Mouse (Mus musculus): ENCODE measurements around the gene Bicc1. TPM values are rescaled to one million over a fixed set of nuclear protein-coding genes. Genes with fewer than 3 reads are reported as not detected.

Bicc1 gene
- total and polyA plus RNA-seq, 2 experiments from 2014 or later, result 11.3 to 13.3 TPM

GRCm38 (mm10) chr10:71195501-71195900, 36.0 kb upstream of the Bicc1 start:
- Histone ChIP-seq H3K4me2 (ENCODE audit: low read depth, low read length) (peak overlapping the region; percentile 21; the same call in 1 of the 2 replicates), H3K9me3 (replicated peaks; ENCODE audit: control insufficient read depth, low read length) (no peaks in the 10 kb centered on the region), H3K36me3 (replicated peaks; ENCODE audit: control insufficient read depth, insufficient read depth, low read length) (no peaks in the 10 kb centered on the region), H3K9ac (replicated peaks; ENCODE audit: low read depth, low read length) (no peak overlapping the region), H3K27ac (ENCODE audit: low read depth) (0 out of 2 replicates have a peak overlapping the region, but pooled peaks have one; percentile 11), H3K4me1 (ENCODE audit: control insufficient read depth, insufficient read depth) (peaks cover 7% of the 10 kb centered on the region; the same call in 1 of the 2 replicates), H3K4me3 (ENCODE audit: low read depth, low read length) (no peak overlapping the region), H3K27me3 (ENCODE audit: control insufficient read depth, insufficient read depth, low read length) (no peaks in the 10 kb centered on the region)
- TF ChIP-seq EP300 (IDR thresholded peaks at IDR 0.05; ENCODE audit: low read depth) (no peak), CTCF (IDR thresholded peaks at IDR 0.05; ENCODE audit: low read depth) (no peak)
- ATAC-seq (ENCODE audit: insufficient read depth, low read depth) (no peak), DNase-seq (ENCODE audit: low spot score) (peak; percentile 37)
- WGBS, result 41% methylated on average over 9 of the region's 9 CpGs

GRCm38 (mm10) chr10:71194713-71195112, 35.2 kb upstream of the Bicc1 start:
- ATAC-seq (ENCODE audit: insufficient read depth, low read depth), result peak; percentile 34; the same call in 1 of the 2 replicates
- no peaks in the 10 kb centered on the region for H3K9me3 ChIP-seq (replicated peaks; ENCODE audit: control insufficient read depth, low read length)
- no peak overlapping the region for H3K9ac ChIP-seq (replicated peaks; ENCODE audit: low read depth, low read length)
- WGBS, result 74% methylated on average over 7 of the region's 7 CpGs
- 0 out of 2 replicates have a peak overlapping the region, but pooled peaks have one; percentile 20 for H3K27ac ChIP-seq (ENCODE audit: low read depth)
- peaks cover 7% of the 10 kb centered on the region; the same call in 1 of the 2 replicates for H3K4me1 ChIP-seq (ENCODE audit: control insufficient read depth, insufficient read depth)
- no peaks in the 10 kb centered on the region for H3K27me3 ChIP-seq (ENCODE audit: control insufficient read depth, insufficient read depth, low read length)
- no peak for DNase-seq (ENCODE audit: low spot score)
- H3K36me3 ChIP-seq (replicated peaks; ENCODE audit: control insufficient read depth, insufficient read depth, low read length), result no peaks in the 10 kb centered on the region
- no peak overlapping the region for H3K4me2 ChIP-seq (ENCODE audit: low read depth, low read length)
- H3K4me3 ChIP-seq (ENCODE audit: low read depth, low read length), result no peak overlapping the region
- TF ChIP-seq CTCF (IDR thresholded peaks at IDR 0.05; ENCODE audit: low read depth) (no peak), EP300 (IDR thresholded peaks at IDR 0.05; ENCODE audit: low read depth) (no peak)

DNA sequence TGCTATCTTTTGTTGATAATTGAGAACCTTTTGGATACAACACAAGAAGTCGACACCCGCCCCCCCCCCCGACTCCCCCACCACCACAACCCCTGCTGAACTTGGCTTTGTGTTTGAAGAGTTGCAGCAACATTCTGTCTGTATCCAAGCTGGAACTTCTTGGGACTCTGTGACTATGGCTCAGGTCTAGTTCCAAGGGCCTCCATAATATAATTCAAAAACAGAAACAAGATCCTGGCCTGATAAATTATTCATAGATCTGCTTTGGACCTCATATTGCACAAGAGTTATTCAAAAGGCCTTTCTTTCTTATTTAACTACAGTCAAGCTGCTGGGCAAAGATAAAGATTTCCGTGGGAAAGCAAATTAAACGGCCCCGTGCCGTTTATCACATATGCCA, 33.8 kb upstream of the Bicc1 start:
- ATAC-seq (ENCODE audit: insufficient read depth, low read depth), result no peak
- peaks cover 7% of the 10 kb centered on the region; the same call in 1 of the 2 replicates for H3K4me1 ChIP-seq (ENCODE audit: control insufficient read depth, insufficient read depth)
- peak; percentile 33 for DNase-seq (ENCODE audit: low spot score)
- H3K36me3 ChIP-seq (replicated peaks; ENCODE audit: control insufficient read depth, insufficient read depth, low read length), result no peaks in the 10 kb centered on the region
- H3K9me3 ChIP-seq (replicated peaks; ENCODE audit: control insufficient read depth, low read length), result no peaks in the 10 kb centered on the region
- H3K9ac ChIP-seq (replicated peaks; ENCODE audit: low read depth, low read length), result no peak overlapping the region
- no peaks in the 10 kb centered on the region for H3K27me3 ChIP-seq (ENCODE audit: control insufficient read depth, insufficient read depth, low read length)
- whole genome bisulfite sequencing, result 39% methylated on average over 7 of the region's 7 CpGs
- H3K27ac ChIP-seq (ENCODE audit: low read depth), result peak overlapping the region; percentile 72; the same call in 1 of the 2 replicates
- H3K4me2 ChIP-seq (ENCODE audit: low read depth, low read length), result 0 out of 2 replicates have a peak overlapping the region, but pooled peaks have one; percentile 52
- no peak overlapping the region for H3K4me3 ChIP-seq (ENCODE audit: low read depth, low read length)
- no peak for TF ChIP-seq CTCF (IDR thresholded peaks at IDR 0.05; ENCODE audit: low read depth)
- no peak for TF ChIP-seq EP300 (IDR thresholded peaks at IDR 0.05; ENCODE audit: low read depth)

DNA sequence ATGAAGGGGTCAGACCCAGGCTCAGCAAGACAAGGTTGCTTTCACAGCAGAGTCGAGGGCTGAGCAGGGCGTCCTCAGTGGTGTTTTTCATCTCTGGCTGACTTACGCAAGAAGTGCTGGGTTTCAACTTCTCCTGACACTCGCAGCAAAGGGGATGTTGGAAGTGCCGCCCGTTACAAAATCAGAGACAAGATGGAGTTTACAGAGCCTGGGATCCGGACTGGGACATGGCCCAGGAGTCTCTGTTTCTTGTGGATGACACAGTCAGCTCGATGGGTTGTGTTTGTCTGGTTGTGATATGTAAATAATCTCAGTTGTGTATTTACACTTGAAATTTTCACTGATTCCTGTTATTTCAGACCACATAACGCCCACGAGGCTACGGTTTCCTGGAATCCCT, 33.4 kb upstream of the Bicc1 start:
- Histone ChIP-seq H3K4me3 (ENCODE audit: low read depth, low read length) (peak overlapping the region; percentile 14; the same call in 1 of the 2 replicates), H3K36me3 (replicated peaks; ENCODE audit: control insufficient read depth, insufficient read depth, low read length) (no peaks in the 10 kb centered on the region), H3K27ac (ENCODE audit: low read depth) (peak overlapping the region; percentile 72), H3K4me1 (ENCODE audit: control insufficient read depth, insufficient read depth) (peaks cover 7% of the 10 kb centered on the region; the same call in 1 of the 2 replicates), H3K4me2 (ENCODE audit: low read depth, low read length) (peak overlapping the region; percentile 52), H3K9me3 (replicated peaks; ENCODE audit: control insufficient read depth, low read length) (no peaks in the 10 kb centered on the region), H3K9ac (replicated peaks; ENCODE audit: low read depth, low read length) (no peak overlapping the region), H3K27me3 (ENCODE audit: control insufficient read depth, insufficient read depth, low read length) (no peaks in the 10 kb centered on the region)
- 22% methylated on average over 11 of the region's 11 CpGs for WGBS
- 0 out of 2 replicates have a peak, but pooled peaks have one; percentile 17 for ATAC-seq (ENCODE audit: insufficient read depth, low read depth)
- DNase-seq (ENCODE audit: low spot score), result peak; percentile 47
- TF ChIP-seq CTCF (IDR thresholded peaks at IDR 0.05; ENCODE audit: low read depth) (no peak), EP300 (IDR thresholded peaks at IDR 0.05; ENCODE audit: low read depth) (no peak)

DNA sequence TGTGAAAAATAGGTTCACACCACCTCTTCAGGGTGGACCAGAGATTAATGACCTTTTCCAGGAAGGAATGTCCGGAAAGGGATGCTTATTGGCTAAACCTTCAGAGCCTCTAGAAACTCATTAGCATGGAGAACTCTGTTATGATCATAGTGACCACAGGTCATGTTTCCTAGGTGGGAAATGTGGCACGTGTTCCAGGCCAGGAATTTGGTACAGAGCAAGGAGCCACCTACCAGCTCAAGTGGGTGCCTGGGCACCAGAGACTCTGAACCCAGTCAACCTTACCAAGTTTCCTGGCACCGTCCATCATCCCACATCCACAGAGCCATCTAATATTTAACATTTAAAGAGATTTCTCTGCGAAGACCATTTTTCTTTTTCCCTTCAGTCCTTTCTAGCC, 29.2 kb upstream of the Bicc1 start:
- H3K27me3 ChIP-seq (ENCODE audit: control insufficient read depth, insufficient read depth, low read length), result no peaks in the 10 kb centered on the region
- no peak for DNase-seq (ENCODE audit: low spot score)
- no peak overlapping the region for H3K4me3 ChIP-seq (ENCODE audit: low read depth, low read length)
- H3K4me2 ChIP-seq (ENCODE audit: low read depth, low read length), result no peak overlapping the region
- 85% methylated on average over 4 of the region's 4 CpGs for WGBS
- TF ChIP-seq CTCF (IDR thresholded peaks at IDR 0.05; ENCODE audit: low read depth) (no peak), EP300 (IDR thresholded peaks at IDR 0.05; ENCODE audit: low read depth) (no peak)
- H3K9ac ChIP-seq (replicated peaks; ENCODE audit: low read depth, low read length), result no peak overlapping the region
- no peaks in the 10 kb centered on the region for H3K36me3 ChIP-seq (replicated peaks; ENCODE audit: control insufficient read depth, insufficient read depth, low read length)
- H3K27ac ChIP-seq (ENCODE audit: low read depth), result no peak overlapping the region
- H3K4me1 ChIP-seq (ENCODE audit: control insufficient read depth, insufficient read depth), result peaks cover 7% of the 10 kb centered on the region; the same call in 1 of the 2 replicates
- no peak for ATAC-seq (ENCODE audit: insufficient read depth, low read depth)
- no peaks in the 10 kb centered on the region for H3K9me3 ChIP-seq (replicated peaks; ENCODE audit: control insufficient read depth, low read length)

DNA sequence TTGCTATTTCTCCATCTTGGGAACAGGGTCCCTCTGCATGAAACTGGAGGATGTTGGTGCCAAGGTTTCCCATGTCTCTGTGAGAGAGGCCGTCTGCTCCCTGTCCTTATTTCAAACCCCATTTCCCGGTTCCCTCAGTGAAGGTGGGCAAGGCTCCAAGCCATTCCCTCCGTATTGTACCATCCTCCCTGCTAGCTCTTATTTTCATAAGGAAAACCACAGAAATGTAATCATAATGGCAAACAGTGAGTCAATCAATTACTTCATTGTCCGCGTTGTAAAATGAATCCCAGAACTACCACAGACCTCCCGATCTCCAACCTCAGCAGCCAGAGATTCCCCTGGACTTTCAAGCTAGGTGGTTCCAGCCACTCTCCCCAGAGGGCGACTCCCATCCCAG, 25.6 kb upstream of the Bicc1 start:
- no peaks in the 10 kb centered on the region for H3K27me3 ChIP-seq (ENCODE audit: control insufficient read depth, insufficient read depth, low read length)
- H3K36me3 ChIP-seq (replicated peaks; ENCODE audit: control insufficient read depth, insufficient read depth, low read length), result no peaks in the 10 kb centered on the region
- TF ChIP-seq EP300 (IDR thresholded peaks at IDR 0.05; ENCODE audit: low read depth) (no peak), CTCF (IDR thresholded peaks at IDR 0.05; ENCODE audit: low read depth) (no peak)
- H3K27ac ChIP-seq (ENCODE audit: low read depth), result no peak overlapping the region
- H3K4me3 ChIP-seq (ENCODE audit: low read depth, low read length), result no peak overlapping the region
- H3K4me2 ChIP-seq (ENCODE audit: low read depth, low read length), result no peak overlapping the region
- H3K4me1 ChIP-seq (ENCODE audit: control insufficient read depth, insufficient read depth), result no peaks in the 10 kb centered on the region
- peaks cover 2% of the 10 kb centered on the region; the same call in 1 of the 2 replicates for H3K9me3 ChIP-seq (replicated peaks; ENCODE audit: control insufficient read depth, low read length)
- DNase-seq (ENCODE audit: low spot score) (no peak), ATAC-seq (ENCODE audit: insufficient read depth, low read depth) (no peak)
- WGBS, result 77% methylated on average over 7 of the region's 7 CpGs
- H3K9ac ChIP-seq (replicated peaks; ENCODE audit: low read depth, low read length), result no peak overlapping the region
